Mouse (Mus musculus) heart, postnatal 0 days (tissue): ENCODE data around the gene Nfe2l3. TPM values are rescaled to one million over a fixed set of nuclear protein-coding genes. Genes with fewer than 3 reads are reported as not detected.

Experiments used
- ATAC-seq: fragments of 200-750 bp; cut with Nextera tagmentation; 2 replicates; pipeline ENCODE4 v1.8.0; 2017; ENCODE audit warnings: low read depth, moderate number of reproducible peaks, moderate library complexity; ENCODE audit not compliant: insufficient read depth
- DNase-seq: peaks from one replicate; pipeline ENCODE4 v3.0.0-alpha.2; 2016; ENCODE audit warnings: low spot score
- H3K27ac ChIP-seq: fragments of 300-500 bp; sonication (generic); 2 replicates; pipeline ENCODE4 v1.5.1; 2014; ENCODE audit warnings: low read depth, mild to moderate bottlenecking
- H3K27me3 ChIP-seq: fragments of 300-500 bp; sonication (generic); 2 replicates; pipeline ENCODE4 v1.6.1; 2014; ENCODE audit warnings: low read length, mixed read lengths; ENCODE audit not compliant: control insufficient read depth, insufficient read depth
- H3K36me3 ChIP-seq: fragments of 300-500 bp; sonication (generic); replicated peaks from 2 replicates; pipeline ENCODE4 v1.6.1; 2014; ENCODE audit warnings: low read length, mixed read lengths; ENCODE audit not compliant: control insufficient read depth, insufficient read depth
- H3K4me1 ChIP-seq: fragments of 300-500 bp; sonication (generic); 2 replicates; pipeline ENCODE4 v1.6.1; 2014; ENCODE audit warnings: antibody characterized with exemption; ENCODE audit not compliant: control insufficient read depth, insufficient read depth
- H3K4me2 ChIP-seq: fragments of 300-500 bp; sonication (generic); 2 replicates; pipeline ENCODE4 v1.6.1; 2014; ENCODE audit warnings: low read depth, mild to moderate bottlenecking, low read length, moderate library complexity
- H3K4me3 ChIP-seq: fragments of 300-500 bp; sonication (generic); 2 replicates; pipeline ENCODE4 v1.5.1; 2014; ENCODE audit warnings: low read depth, low read length
- H3K9ac ChIP-seq: fragments of 300-500 bp; sonication (generic); replicated peaks from 2 replicates; pipeline ENCODE4 v1.6.1; 2014; ENCODE audit warnings: low read depth, low read length, mixed read lengths
- H3K9me3 ChIP-seq: fragments of 300-500 bp; sonication (generic); replicated peaks from 2 replicates; pipeline ENCODE4 v1.6.1; 2016; ENCODE audit warnings: low read length; ENCODE audit not compliant: control insufficient read depth
- CTCF ChIP-seq: IDR thresholded peaks from 2 replicates; pipeline ENCODE4 v1.5.1; 2016; ENCODE audit warnings: antibody characterized with exemption, control low read depth, low read depth
- EP300 ChIP-seq: IDR thresholded peaks from 2 replicates; pipeline ENCODE4 v1.6.1; 2016; ENCODE audit warnings: antibody characterized with exemption, low read depth
- WGBS: fragments of 180-500 bp; shearing (Covaris S2); extraction: QIAGEN DNeasy Blood & Tissue Kit; methylation state at CpG from one replicate; pipeline ENCODE4 v1.1.7; 2014; 5-methylcytosine and 5-hydroxymethylcytosine counted together
- polyA plus RNA-seq: library from polyadenylated mRNA; unstranded; fragments of >200 nt; fragmentation: Nextera tagmentation; extraction: Ambion mirVana; gene quantifications from 2 replicates; pipeline ENCODE4 v1.2.1, GENCODE M21; 2015
- total RNA-seq: library from RNA; depleted of rRNA; stranded (reverse); fragments of >200 nt; gene quantifications from 2 replicates; pipeline ENCODE4 v1.2.3, GENCODE M21; 2014; ENCODE audit warnings: low replicate concordance

The Nfe2l3 gene
- total and polyA plus RNA-seq, 2 experiments from 2014 or later, result 1.2 to 5.0 TPM

- H3K4me1 ChIP-seq, result no peaks in the 10 kb centered on the region
- H3K4me2 ChIP-seq, result no peak overlapping the region
- peaks cover 7% of the 10 kb centered on the region for H3K36me3 ChIP-seq
- H3K9ac ChIP-seq, result no peak overlapping the region
- ATAC-seq, result no peak
- H3K9me3 ChIP-seq, result no peaks in the 10 kb centered on the region
- 25% methylated on average over 3 of the region's 3 CpGs for WGBS
- H3K27me3 ChIP-seq, result no peaks in the 10 kb centered on the region
- no peak overlapping the region for H3K27ac ChIP-seq
- no peak overlapping the region for H3K4me3 ChIP-seq
- TF ChIP-seq CTCF, result no peak
- no peak for TF ChIP-seq EP300
- DNase-seq, result no peak
These were observed 22.5 kb downstream of the Nfe2l3 start for GRCm38 (mm10) chr6:51454949-51455348.

GRCm38 (mm10) chr6:51456198-51456597 lies 23.7 kb downstream of the Nfe2l3 start:
- H3K4me2 ChIP-seq, result no peak overlapping the region

GRCm38 (mm10) chr6:51457283-51457682 lies 24.8 kb downstream of the Nfe2l3 start:
- TF ChIP-seq EP300 (no peak), CTCF (no peak)
- 73% methylated on average over 3 of the region's 3 CpGs for WGBS

More at GRCm38 (mm10) chr6:51456198-51456597, 23.7 kb downstream of the Nfe2l3 start:
- no peaks in the 10 kb centered on the region for H3K9me3 ChIP-seq
- H3K9ac ChIP-seq, result no peak overlapping the region
- no peak for ATAC-seq
- H3K4me3 ChIP-seq, result no peak overlapping the region
- no peaks in the 10 kb centered on the region for H3K27me3 ChIP-seq
- no peak for DNase-seq
- TF ChIP-seq CTCF (no peak), EP300 (no peak)
- H3K4me1 ChIP-seq, result no peaks in the 10 kb centered on the region
- WGBS, result 49% methylated on average over 1 of the region's 1 CpGs
- H3K36me3 ChIP-seq, result peaks cover 16% of the 10 kb centered on the region
- H3K27ac ChIP-seq, result no peak overlapping the region

GRCm38 (mm10) chr6:51457770-51458387 lies 25.4 kb downstream of the Nfe2l3 start:
- no peak overlapping the region for H3K4me2 ChIP-seq
- DNase-seq (no peak), ATAC-seq (no peak)
- H3K36me3 ChIP-seq, result peaks cover 29% of the 10 kb centered on the region
- TF ChIP-seq CTCF, result no peak
- no peak for TF ChIP-seq EP300
- no peaks in the 10 kb centered on the region for H3K27me3 ChIP-seq
- H3K4me3 ChIP-seq, result no peak overlapping the region
- 64% methylated on average over 8 of the region's 8 CpGs for WGBS
- no peak overlapping the region for H3K27ac ChIP-seq
- no peak overlapping the region for H3K9ac ChIP-seq
- H3K9me3 ChIP-seq, result no peaks in the 10 kb centered on the region
- no peaks in the 10 kb centered on the region for H3K4me1 ChIP-seq

More at GRCm38 (mm10) chr6:51457283-51457682, 24.8 kb downstream of the Nfe2l3 start:
- Histone ChIP-seq H3K9ac (no peak overlapping the region), H3K4me3 (no peak overlapping the region), H3K4me2 (no peak overlapping the region), H3K36me3 (peaks cover 26% of the 10 kb centered on the region), H3K9me3 (no peaks in the 10 kb centered on the region), H3K27ac (no peak overlapping the region), H3K4me1 (no peaks in the 10 kb centered on the region), H3K27me3 (no peaks in the 10 kb centered on the region)
- DNase-seq (no peak), ATAC-seq (no peak)

- Histone ChIP-seq H3K4me2 (no peak overlapping the region), H3K27ac (no peak overlapping the region), H3K9ac (no peak overlapping the region), H3K9me3 (no peaks in the 10 kb centered on the region), H3K36me3 (peaks cover 39% of the 10 kb centered on the region), H3K27me3 (no peaks in the 10 kb centered on the region), H3K4me3 (no peak overlapping the region), H3K4me1 (no peaks in the 10 kb centered on the region)
- no peak for TF ChIP-seq EP300
- no peak for TF ChIP-seq CTCF
- DNase-seq (no peak), ATAC-seq (0 out of 2 replicates have a peak, but pooled peaks have one; percentile 26)
- 46% methylated on average over 2 of the region's 2 CpGs for WGBS
These were observed 26.4 kb downstream of the Nfe2l3 start for GRCm38 (mm10) chr6:51458925-51459312.
